Mouse (Mus musculus) heart, adult 2 months (tissue): ENCODE results near the gene Thap12.

Source experiments
- CTCF ChIP-seq: fragments of 200-600 bp; IDR thresholded peaks from 2 replicates; pipeline ENCODE4 v1.8.1; 2022; ENCODE audit warnings: antibody characterized with exemption, mild to moderate bottlenecking, moderate library complexity
- POLR2A ChIP-seq: fragments of 200-500 bp; IDR thresholded peaks from 2 replicates; pipeline ENCODE4 v1.6.1; 2011; ENCODE audit warnings: mild to moderate bottlenecking, low read depth, low read length, control low read depth; ENCODE audit not compliant: insufficient read depth

- TF ChIP-seq CTCF, result no peak
- no peak for TF ChIP-seq POLR2A
These were observed 4.9 kb upstream of the Thap12 start for GRCm38 (mm10) chr7:98698041-98698440.
